Mouse (Mus musculus) retina, adult 2 months (tissue): Measurements from ENCODE around the gene Gucy2e.

Experiments
- DNase-seq: peaks from one replicate; pipeline ENCODE4 v3.0.0-alpha.2; 2012; ENCODE audit warnings: low read depth, low spot score

Gucy2e gene

DNA sequence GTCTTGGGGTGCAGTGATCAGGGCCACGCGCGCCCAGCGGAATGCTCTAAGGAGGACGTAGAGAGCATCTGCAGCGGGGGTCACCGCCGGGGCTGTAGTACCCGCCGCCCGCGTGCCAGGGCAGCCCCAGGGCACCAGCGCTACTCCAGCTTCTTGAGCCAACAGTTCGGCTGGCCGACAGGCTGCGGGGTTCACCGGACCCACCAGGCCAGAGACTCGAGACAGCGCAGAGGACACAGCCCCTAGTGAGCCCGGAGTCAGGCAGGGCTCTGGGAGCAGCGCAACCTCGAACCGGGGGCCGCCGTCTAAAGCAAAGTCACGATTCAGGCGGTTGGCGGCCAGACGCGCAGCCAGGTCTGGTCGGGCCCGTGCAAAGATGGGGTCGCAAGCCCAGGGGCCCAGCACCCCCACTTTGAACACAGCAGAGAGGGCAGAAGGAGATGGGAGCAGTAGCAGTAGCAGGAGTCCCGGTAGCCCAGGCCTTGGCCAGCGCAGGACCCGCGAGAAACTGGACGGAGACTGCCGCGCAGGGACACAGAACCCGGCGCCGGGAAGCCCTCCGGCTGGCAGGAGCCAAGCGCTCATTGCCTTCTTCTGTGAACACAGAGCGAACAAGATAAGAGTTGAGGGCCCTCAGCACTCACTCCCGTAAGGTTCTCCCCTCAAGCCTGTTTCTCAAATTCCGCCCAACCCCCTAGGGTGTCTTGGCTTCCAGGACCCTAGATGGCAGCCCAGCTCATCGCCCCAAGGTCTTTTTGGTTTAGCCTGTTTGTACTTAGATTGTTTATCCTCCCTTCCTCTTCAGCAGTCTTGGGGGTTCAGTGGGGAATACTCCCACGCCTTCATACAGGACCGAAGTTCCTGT lies 543 bp downstream of the Gucy2e start:
- DNase-seq: no peak

DNA sequence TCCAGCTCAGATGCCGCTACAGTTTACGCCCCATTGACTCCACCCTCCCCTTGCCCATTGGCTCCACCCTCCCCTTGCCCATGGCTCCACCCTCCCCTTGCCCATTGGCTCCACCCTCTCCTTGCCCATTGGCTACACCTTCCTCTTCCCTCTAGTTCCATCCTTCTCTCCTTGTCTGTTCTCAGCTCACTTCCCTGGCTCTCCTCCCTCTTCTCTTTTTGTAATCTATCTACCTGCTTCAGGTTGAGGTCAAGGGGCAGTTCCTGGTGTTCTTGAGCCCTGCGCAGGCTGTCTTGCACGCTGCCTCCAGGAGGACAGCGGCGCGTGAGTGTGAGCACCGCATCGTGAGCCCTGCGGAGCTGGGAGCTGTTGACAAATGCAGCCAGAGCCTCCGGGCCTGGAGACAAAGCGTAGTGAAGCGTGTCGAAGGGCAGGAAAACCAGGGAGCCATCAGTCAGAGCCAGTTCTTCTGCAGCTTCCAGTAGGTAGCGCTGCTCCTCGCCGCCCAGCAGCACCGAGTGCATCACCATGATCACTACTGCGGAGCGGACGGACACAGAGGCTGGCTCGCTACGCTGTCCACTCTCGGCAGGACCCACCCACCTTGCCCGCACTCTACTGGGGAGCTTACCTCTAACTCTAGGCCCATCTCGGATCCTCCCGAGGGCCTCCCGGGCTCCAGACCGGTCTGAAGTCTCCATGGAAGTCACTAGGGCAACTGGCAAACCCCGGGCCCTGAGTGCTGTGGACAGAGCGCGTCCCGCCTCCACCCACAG lies 1.4 kb downstream of the Gucy2e start:
- peak; percentile 75 for DNase-seq

DNA sequence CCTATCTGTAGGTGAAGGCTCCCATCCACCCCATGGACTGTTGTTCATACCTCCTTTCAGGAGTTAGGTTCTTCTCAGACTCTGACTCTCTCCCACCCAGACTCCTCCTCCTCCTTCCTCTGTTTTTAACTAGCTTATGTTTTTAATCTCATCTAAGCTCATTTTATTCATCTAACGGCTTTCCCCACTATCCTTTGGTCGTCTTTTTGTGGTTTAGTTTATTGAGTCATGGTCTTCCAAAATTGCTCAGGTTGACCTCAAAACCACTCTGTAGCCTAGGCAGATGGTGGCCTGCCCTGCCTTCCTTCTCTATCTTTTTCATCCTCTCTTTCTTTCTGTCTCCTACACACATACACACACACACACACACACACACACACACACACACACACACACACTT lies 3.7 kb downstream of the Gucy2e start:
- no peak for DNase-seq

DNA sequence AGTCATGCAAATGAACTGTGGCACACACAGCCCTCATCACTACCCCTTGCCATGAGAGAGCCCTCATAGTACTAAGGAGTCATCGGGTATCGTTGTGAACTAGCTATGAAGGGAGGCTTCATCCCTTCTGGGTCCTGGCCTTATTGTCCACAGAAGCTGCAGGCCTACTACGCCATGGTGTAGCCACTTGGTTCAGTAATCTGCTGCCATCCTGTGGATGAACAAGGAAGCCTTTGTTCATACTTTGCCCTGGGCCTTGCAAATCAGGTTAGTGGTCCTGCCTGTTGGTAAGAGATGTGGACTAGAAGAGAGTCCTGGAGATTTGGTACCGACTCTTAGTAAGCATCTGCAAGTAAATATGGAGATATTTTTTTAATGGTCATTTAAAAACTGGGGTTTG lies 6.4 kb downstream of the Gucy2e start:
- DNase-seq: no peak

DNA sequence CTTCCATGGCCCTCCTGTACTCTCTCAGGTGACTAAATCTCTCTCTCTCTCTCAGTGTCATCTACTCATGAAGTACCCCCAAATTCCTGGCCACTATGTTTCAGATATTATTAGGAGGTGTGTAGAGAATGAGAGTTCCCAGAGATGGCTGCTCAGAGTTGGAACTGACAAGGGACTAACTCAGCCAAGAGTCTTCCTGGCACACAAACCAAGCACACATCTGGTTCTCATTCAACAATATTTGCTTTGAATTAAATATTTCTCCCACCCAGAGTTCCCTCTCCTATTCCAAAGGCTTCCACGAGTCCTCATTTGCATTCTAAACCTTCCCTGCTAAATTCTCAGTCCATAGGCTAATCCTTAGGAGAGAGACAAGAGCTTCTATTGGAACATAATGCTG lies 11.1 kb downstream of the Gucy2e start:
- no peak for DNase-seq

DNA sequence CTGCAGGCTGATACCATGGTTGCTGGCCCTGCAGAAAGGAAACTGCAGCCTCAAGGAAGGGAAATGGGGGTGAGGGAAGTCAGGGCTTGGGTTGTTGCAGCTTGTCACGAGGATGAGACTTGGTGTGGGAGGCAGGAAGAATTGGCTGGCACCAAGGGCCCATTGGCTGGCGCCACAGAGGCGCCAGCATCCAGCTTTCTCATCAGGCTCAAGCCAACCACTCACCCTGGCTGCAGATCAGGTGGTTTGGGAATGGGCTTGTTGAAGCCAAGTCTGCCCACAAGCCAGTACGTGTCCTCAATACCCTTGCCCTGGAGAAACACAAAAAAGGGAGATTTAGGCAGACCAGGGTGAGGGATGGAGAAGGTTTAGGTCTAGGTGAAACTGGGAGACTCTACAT lies 13.7 kb downstream of the Gucy2e start:
- no peak for DNase-seq

DNA sequence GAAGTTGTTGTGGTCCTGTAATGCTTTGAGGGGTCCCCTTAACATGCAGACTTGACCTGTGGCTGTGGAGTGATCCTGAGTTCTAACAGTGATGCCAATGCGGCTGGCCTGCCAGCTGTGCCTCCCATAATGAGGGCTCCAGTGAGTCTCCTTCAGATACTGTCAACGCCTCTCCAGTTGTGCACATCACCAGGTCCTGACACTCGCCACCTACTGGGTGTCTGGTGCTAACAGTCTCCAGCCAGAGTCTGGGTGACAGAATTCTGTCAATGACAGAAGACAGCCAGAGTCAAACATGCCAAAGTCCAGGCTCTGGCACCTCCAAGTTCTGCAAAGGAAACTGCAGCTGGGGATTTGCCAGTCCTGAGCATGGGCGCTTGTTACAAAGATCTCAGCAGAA lies 15.8 kb downstream of the Gucy2e start:
- DNase-seq: no peak

DNA sequence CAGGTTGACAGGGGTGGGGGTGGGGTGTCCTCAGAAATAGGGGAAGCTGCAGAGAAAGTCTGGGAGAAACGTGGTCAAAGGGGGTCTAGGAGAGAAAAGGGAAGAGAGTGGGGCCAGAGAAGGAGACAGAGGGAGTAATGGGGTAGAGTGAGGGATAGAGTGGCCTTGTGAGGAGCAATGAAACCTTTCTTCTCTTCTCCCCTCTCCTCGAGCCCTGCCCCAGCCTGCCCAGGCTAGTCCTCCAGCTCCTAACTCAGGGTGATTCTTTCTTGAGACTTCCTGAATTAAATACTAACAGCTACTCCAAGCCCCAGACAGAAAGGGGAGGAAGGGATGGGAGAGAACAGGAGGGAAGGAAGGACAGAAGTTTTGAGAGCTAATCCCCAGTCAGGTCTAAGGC lies 18.2 kb downstream of the Gucy2e start:
- no peak for DNase-seq

DNA sequence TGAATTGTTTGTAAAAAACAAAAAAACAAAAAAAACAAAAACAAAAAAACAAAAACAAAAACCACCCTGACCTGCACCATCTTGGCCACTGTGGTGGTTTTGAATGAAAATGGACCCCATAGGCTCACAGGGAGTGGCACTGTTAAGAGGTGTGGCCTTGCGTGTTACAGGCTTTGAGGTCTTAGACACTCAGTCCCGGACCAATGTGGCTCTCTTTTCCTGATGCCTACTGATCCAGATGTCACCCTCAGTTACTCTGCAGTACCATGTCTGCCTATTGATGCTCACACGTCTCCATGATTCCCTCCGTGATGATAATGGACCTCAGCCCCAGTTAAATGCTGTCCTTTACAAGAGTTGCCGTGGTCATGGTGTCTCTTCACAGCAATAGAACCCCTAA lies 19.4 kb downstream of the Gucy2e start:
- DNase-seq: no peak

DNA sequence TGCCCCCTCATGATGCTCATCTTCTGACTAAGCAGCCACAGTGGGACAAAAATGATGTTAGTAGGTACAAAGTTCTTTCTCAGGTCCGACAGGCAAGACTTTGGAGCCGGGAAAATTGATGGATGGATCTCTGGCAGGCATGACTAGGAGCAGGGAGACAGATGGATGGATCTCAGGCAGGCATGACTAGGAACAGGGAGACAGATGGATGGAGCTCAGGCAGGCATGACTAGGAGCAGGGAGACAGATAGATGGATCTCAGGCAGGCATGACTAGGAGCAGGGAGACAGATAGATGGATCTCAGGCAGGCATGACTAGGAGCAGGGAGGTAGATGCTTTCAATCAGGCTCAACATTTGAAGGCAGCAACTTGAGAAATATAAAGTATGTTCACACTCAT lies 25.4 kb downstream of the Gucy2e start:
- peak; percentile 46 for DNase-seq

DNA sequence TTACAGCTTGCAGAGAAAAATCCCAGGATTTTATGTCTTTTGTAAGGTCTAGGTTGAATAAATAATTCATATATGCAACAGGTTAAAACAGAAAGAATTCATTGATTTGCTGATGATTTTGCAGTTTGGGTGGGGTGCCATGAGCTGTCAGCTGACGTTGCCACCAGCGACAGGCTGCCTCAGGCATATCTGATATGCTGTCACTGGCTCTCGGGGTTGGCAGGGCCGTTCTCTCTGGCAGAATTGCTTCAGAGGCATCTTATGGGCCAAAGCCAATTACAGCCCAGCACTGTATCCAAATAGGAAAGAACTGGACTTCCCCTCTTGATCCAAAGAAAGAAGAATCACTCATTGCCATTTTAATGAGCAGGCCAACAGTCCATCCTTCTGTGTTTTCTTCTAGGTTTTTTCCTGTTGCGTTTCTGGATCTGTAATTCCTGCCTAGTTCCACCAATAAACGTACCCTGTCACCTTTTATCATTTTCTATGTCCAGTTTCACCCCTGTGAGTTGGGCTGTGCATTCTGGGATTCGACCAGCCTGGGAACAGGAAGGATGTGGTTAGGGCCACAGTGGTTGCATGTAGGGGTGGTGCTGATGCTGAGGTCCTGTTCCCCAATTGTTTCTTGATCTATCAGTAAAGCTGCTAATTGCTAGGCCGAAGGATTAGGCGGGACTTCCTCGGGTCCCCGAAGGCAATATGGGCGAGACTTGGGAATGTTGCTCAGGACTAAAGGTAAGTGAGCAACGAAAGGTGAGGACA lies 34.2 kb downstream of the Gucy2e start:
- DNase-seq: no peak

DNA sequence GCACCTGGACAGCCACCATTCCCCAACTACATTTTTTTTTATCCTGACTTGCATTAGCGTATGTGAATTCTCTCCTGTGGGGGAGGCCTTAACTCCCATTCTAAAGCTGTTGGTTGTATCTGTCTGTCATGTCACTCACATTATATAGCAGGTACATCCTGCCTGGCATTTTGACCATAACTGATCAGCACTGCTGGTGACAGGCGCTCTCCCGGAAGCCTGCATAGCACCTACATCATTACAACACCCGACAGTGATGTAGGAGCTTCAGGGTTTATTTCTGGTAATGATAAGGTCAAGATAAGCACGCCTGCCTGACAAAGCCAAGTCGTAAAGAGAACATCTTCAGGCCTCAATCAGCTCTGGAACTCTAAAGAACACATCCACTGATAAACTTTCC lies 36.6 kb downstream of the Gucy2e start:
- no peak for DNase-seq

DNA sequence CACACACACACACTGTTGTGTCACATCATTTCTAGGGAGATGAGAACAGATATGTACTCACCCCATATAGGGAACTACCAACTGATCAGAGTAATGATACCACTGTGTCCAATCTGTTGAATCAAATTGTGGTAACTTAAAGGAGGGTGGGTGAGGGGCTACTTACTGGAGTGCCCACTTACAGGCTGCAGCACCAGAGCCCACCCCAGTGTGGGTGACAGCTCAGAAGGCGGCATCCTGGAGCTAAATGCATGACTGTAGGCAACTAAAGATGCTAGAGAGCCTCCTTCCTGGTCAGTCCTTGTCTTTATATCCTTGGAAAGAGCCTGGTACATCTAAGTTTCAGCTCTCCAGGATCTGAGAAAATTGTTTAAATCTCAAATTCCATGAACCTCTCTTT lies 37.6 kb downstream of the Gucy2e start:
- DNase-seq: no peak

DNA sequence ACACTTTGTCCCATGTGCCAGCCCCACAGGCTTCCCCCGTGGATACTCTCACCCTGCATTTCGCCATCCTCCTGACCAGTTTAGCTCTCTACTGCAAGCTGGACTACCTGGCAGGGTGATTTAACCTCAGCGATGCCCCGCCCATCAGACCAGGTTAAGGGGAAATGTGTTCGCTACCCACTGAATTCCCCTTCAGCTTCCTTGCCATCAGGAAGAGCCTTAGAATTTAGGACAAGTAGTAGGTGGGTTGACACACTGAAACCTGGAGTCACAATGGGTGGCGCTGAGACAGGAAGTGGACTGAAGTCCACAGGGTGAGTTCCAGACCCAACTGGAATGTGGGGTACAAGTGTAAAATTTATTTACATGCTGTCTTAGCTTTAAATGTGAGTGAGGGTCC lies 39.1 kb downstream of the Gucy2e start, which contains the start of gene Alox8:
Gene Alox8 (minus strand): TSS at position 101 of the 400 bp plus-strand sequence.
- no peak for DNase-seq

DNA sequence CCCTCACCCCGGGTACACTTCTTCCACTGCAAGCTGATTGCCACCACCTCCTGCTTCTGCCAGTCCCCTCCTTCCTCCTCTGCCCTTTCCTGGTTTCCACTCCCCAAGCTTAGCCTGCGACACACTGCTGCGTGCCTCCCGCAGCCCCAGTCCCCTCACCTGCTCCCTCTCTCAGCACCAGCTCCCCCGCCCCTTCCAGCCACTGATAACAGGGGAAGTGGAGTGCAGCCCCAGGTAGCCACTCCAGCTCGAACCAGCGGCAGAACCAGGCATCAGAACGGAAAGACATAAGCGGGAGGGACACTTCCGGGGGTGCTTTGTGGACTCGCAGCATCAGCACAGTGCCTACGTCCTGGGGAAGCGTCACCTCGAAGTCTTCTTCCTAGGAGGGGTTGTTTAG lies 39.6 kb downstream of the Gucy2e start:
- DNase-seq: no peak

DNA sequence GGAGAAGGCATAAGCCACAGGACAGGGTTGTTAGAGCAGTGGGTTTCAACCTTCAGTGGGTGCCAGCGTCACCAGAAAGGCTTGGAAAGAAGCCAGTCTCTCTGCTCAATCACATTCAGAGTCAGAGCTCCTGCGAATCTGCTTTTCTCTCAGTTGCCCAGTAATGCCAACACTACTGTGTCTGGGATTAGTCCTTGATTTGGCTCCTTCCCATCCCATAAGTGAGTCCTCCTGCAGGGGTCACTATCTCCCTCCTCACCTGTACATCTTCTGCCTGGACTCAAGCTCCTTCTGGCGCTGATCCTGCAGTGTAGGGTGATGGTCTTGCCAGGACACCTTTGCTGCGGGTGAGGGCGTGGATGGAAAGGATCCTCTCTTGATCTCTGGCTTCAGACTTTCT lies 40.1 kb downstream of the Gucy2e start:
- DNase-seq: peak; percentile 30

DNA sequence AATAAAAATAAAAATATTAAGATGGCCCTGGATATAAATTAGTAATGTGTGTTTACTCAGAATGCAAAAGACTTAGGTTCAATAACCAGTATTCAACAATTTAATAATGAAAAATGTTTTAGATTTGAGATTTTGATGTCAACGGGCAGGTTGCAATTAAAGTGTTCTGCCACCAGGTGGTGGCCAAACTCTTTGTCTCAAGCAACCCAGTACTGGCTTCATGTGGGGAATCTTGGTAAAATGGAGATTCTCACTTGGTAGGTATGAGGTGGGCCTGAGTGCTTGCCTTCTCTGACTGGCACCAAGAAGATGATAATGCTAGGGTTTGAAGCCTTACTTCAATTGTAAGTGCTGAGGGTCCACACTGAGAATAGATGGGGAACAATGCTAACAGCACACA lies 44.0 kb downstream of the Gucy2e start:
- peak; percentile 26 for DNase-seq

DNA sequence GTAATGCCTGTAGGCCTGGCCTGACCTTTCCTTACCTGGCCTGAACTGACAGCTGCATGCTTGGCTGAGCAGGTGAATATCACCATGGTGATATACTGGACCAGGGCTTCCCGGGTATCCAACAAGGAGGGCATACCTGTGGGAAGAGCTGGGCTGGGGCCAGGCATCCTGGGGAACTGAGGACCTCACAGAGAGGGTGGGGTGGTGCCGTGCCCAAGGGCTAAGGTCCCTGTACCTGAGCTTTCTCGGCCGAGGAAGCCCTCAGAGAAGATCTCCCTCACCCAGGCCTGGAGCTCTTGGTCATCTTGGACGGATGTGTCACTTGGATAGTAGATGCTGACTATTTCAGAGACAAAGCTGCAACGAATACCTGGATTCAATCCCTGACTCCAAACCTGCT lies 50.9 kb downstream of the Gucy2e start:
- no peak for DNase-seq

DNA sequence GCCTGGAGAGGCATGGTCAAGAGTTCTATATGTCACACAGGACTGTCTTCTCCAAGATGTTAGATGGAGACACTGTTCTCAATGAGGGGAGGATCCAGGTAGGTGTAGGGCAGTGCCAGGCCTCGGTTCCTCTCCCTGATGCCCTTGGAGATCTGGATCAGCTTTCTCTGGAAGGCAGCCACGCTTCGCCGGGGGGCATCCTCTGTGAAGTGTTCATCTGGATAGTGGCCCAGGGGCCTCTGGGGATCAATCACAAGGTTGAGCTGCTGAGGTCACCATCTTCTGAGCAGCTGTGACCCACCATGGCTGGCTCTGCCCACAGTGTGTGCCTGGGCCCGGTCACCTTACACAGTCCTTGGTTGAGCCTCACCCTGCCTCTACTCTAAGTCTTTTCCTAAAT lies 51.8 kb downstream of the Gucy2e start:
- no peak for DNase-seq

DNA sequence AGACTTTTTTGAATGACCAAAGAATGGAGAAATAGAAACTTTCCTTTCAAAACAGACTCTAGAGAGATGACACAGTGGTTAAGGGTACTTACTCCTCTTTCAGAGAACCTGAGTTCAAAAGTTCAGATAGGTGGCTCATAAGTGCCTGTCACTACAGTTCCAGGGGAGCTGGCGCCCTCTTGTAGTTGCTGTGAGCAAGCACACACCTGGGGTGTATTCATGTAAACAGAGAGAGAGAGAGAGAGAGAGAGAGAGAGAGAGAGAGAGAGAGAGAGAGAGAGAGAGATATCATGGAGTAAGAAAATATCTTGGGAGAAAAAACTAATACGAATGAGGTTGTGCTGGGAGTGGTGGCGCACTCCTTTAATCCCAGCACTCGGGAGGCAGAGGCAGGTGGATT lies 56.7 kb downstream of the Gucy2e start:
- DNase-seq: no peak

DNA sequence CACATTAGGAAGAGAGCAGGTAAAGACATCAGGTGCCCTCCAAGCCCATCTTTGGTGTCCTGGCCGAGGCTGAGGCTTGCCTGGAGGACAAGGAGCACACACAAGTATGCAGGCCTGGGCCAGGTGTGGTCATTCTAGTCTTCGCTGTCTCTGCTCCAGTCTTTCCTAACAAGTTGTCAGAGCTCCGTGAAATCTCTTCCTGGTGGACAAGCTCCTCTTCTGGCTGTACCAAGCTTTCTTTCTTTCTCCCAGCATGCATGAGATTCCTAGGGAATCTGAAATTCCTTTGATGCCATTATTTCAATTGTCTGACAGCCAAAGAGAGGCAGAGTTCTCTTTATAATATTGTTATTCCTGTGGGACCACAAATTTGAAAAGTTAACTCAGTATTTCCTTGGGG lies 57.3 kb downstream of the Gucy2e start:
- no peak for DNase-seq

DNA sequence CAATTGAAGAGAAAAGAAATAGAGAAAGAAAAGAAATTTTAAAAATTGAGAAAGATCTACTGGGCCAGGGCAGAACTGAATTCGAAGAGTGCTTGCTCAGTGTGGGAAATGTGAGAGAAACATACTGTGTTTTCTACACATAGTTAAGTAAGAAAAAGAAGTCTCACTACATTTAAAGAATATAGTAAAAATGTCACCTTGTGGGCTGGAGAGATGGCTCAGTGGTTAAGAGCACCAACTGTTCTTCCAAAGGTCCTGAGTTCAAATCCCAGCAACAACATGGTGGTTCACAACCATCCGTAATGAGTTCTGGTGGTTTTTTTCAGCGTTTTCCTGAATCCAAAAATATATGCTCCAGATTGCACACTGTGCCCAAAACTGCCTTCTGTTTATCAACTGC lies 58.3 kb downstream of the Gucy2e start:
- no peak for DNase-seq
